Mouse (Mus musculus) embryonic facial prominence, embryonic 13.5 days (tissue): ENCODE data around the gene 9930111J21Rik2. TPM values are rescaled to one million over a fixed set of nuclear protein-coding genes. Genes with fewer than 3 reads are reported as not detected.
A peak's percentile ranks its signal among the peaks of the same experiment; 100 is the strongest.
"Not testable (repeated sequence)": the region's sequence is repeated elsewhere in the genome, so short reads cannot be mapped to it uniquely, and the experiment has no call there.

Experiments
- ATAC-seq: fragments of 200-750 bp; cut with Nextera tagmentation; 2 replicates; pipeline ENCODE4 v1.8.0; 2017; ENCODE audit warnings: low read depth; ENCODE audit not compliant: insufficient number of reproducible peaks, insufficient read depth, low FRiP score, low TSS enrichment
- H3K27ac ChIP-seq: fragments of 300-500 bp; sonication (generic); 2 replicates; pipeline ENCODE4 v1.5.1; 2015; ENCODE audit warnings: moderate library complexity, mild to moderate bottlenecking, inconsistent platforms
- H3K27me3 ChIP-seq: fragments of 300-500 bp; sonication (generic); 2 replicates; pipeline ENCODE4 v1.6.1; 2015; ENCODE audit warnings: mild to moderate bottlenecking, inconsistent platforms
- H3K36me3 ChIP-seq: fragments of 300-500 bp; sonication (generic); 2 replicates; pipeline ENCODE4 v1.6.1; 2015; ENCODE audit warnings: mild to moderate bottlenecking, inconsistent platforms
- H3K4me1 ChIP-seq: fragments of 300-500 bp; sonication (generic); 2 replicates; pipeline ENCODE4 v1.6.1; 2015; ENCODE audit warnings: inconsistent platforms
- H3K4me2 ChIP-seq: fragments of 300-500 bp; sonication (generic); 2 replicates; pipeline ENCODE4 v1.6.1; 2015; ENCODE audit warnings: moderate library complexity, mild to moderate bottlenecking, inconsistent platforms
- H3K4me3 ChIP-seq: fragments of 300-500 bp; sonication (generic); 2 replicates; pipeline ENCODE4 v1.5.1; 2015; ENCODE audit warnings: mild to moderate bottlenecking, inconsistent platforms
- H3K9ac ChIP-seq: fragments of 300-500 bp; sonication (generic); 2 replicates; pipeline ENCODE4 v1.6.1; 2015; ENCODE audit warnings: mild to moderate bottlenecking, inconsistent platforms
- H3K9me3 ChIP-seq: fragments of 300-500 bp; sonication (generic); 2 replicates; pipeline ENCODE4 v1.6.1; 2016; ENCODE audit warnings: inconsistent platforms
- whole genome bisulfite sequencing: fragments of 180-500 bp; shearing (Covaris S2); methylation state at CpG from one replicate; pipeline ENCODE4 v1.1.7; 2015; ENCODE audit warnings: mixed read lengths; 5-methylcytosine and 5-hydroxymethylcytosine counted together
- polyA plus RNA-seq: library from polyadenylated mRNA; unstranded; fragments of >200 nt; fragmentation: Nextera tagmentation; extraction: Ambion mirVana; gene quantifications from 2 replicates; pipeline ENCODE4 v1.2.1, GENCODE M21; 2015

The 9930111J21Rik2 gene
- polyA plus RNA-seq, 1 experiment from 2014 or later = 0.20 TPM

DNA sequence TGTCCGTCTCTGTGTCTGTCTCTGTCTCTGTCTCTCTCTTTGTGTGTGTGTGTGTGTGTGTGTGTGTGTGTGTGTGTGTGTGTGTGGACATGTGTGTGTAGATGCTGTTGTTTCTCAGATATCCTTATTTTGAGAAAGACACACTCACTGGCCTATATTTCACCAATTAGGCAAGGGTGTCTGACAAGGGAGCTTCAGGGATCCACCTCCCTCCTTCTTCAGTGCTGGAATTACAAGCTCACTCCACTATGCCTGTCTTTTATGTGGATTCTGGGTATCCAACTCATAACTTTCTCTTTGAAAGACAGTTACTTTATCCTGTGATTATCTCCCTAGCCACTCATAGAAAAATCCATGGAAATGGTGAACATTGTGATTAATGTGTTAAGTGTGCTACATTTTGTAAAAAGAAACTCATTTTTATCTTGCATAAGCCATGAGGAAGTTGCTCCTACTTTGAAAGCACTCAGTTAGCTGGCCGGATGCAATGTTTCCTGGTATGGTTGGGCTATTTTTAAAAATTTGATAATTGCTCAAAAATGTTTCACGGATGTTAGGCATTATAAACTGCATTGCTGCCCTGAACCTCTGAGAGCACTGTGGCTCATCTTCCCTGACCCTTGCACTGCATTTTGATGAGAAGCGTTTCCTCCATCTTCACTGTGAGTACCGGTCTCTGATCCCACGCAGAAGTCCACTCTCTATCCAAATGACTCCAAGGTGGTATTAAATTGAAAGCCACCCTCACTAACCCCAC lies 25.1 kb upstream of the 9930111J21Rik2 start, which contains the start of gene Ifi47:
Gene Ifi47, plus strand, starts transcription at position 587 of the 757 bp plus-strand sequence.
- not testable (repeated sequence) for H3K36me3 ChIP-seq, H3K27me3 ChIP-seq, H3K4me2 ChIP-seq, H3K27ac ChIP-seq, H3K4me3 ChIP-seq, ATAC-seq, H3K4me1 ChIP-seq, H3K9me3 ChIP-seq, H3K9ac ChIP-seq
- WGBS = 60% methylated on average over 6 of the region's 6 CpGs

DNA sequence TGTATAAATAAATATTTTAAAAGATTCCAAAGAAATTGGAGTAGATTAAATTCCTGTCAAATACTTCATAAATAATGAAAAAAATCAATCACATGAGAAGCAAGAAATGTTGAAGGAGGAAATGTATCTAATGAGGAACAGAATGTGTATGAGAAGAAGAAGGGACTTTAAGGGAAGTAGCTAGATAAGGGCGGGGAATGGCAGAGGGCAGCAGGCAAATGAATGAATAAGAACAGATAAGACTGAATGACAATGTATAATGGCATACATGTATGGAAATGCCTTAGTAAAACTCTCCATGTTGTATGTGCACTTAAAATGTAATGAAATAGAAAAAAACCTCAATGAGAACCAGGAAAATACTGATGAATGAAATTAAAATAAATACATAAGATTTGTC lies 17.3 kb upstream of the 9930111J21Rik2 start:
- Histone ChIP-seq H3K27me3 (no peaks in the 10 kb centered on the region), H3K4me1 (no peaks in the 10 kb centered on the region), H3K36me3 (no peaks in the 10 kb centered on the region), H3K9me3 (no peaks in the 10 kb centered on the region), H3K4me2 (no peak overlapping the region), H3K27ac (no peak overlapping the region), H3K4me3 (no peak overlapping the region), H3K9ac (no peak overlapping the region)
- no peak for ATAC-seq
- 89% methylated on average over 1 of the region's 1 CpGs for WGBS

DNA sequence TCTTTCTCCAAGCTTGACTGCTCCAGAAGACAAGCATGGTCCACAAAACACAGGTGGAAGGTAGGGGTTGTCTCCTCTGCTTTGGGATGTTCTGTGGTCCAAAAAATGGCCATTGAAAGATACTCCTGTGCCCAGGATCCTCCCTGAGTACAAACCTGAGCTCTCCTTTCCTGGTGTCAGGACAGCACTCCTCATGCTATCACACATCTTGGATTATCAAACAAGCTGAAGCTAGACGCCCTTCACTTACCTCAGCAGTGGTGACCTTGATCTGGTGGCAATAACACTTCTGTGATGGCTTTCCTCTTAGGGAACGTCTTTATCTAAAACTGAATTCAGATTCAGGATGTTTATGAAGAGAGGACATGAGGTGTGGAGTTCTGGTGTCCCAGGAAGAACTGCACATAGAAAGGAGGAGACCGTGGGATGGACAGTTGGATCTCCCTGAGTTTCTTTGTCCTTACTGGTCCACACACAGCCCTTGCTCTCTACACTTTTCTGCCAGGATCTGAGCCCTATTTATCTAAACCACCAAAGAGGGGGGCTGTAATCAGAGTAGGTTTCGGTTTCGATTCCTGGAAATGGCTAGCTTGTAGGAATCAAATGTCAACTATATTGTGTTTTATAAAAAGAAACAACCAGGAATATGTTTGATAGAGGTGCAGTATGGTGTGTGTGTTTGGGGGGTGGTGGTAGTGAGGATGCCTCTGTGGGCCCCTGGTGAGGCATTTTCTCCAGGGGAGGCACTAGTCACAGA lies 12.8 kb upstream of the 9930111J21Rik2 start, which contains the start of gene Tgtp2:
Gene Tgtp2, minus strand, starts transcription at position 494 of the 757 bp plus-strand sequence.
- H3K27me3 ChIP-seq, H3K4me1 ChIP-seq: not testable (repeated sequence)

DNA sequence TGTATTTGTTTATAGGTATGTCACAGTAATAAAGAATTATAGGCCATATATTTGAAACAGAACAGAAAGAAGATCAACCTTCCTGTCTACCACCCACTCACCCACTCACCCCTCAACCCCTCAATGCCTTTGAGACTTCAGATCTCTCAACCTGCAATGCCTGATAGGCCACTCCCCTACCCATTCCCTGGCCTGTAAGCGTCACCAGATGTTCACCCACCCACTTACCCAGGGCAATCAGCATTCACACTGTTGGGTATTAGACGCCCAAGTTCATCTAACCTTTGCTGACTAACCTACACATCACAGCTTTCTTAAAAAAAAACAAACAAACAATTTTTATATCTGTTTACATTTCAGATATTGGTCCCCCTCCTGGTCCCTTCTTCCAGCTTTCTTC lies 10.8 kb upstream of the 9930111J21Rik2 start:
- 71% methylated on average over 2 of the region's 2 CpGs for WGBS

More for the DNA sequence above, 12.8 kb upstream of the 9930111J21Rik2 start, which contains the start of gene Tgtp2:
- H3K4me2 ChIP-seq, ATAC-seq, H3K36me3 ChIP-seq, H3K9ac ChIP-seq, H3K27ac ChIP-seq, H3K9me3 ChIP-seq, H3K4me3 ChIP-seq: not testable (repeated sequence)
- WGBS = 69% methylated on average over 5 of the region's 5 CpGs

DNA sequence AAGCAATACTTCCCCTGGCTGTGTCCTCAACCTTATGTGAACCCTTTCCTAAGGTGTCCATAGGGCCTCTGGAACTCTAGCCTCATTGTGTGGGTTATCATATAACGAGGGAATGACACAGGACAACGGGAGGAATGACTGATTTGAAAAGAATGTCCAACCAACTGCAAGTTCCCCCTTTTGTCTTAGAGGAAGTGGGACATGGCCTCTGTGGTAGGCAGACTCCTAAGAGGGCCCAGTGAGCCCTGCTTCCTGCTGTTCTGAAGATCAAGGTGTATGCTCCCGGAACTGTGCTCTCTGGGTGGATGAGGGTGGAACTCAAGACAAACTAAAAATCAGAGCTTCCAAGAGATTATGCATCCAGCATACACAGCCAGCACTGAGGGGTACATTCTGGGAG lies 9.0 kb upstream of the 9930111J21Rik2 start:
- H3K9ac ChIP-seq, H3K36me3 ChIP-seq, H3K27me3 ChIP-seq, H3K4me3 ChIP-seq, H3K4me1 ChIP-seq, ATAC-seq, H3K27ac ChIP-seq, H3K4me2 ChIP-seq, H3K9me3 ChIP-seq: not testable (repeated sequence)
- 65% methylated on average over 2 of the region's 3 CpGs for WGBS

More for the DNA sequence above, 10.8 kb upstream of the 9930111J21Rik2 start:
- not testable (repeated sequence) for H3K27me3 ChIP-seq, H3K9ac ChIP-seq, H3K9me3 ChIP-seq, H3K4me2 ChIP-seq, H3K4me1 ChIP-seq, ATAC-seq, H3K4me3 ChIP-seq, H3K36me3 ChIP-seq, H3K27ac ChIP-seq

DNA sequence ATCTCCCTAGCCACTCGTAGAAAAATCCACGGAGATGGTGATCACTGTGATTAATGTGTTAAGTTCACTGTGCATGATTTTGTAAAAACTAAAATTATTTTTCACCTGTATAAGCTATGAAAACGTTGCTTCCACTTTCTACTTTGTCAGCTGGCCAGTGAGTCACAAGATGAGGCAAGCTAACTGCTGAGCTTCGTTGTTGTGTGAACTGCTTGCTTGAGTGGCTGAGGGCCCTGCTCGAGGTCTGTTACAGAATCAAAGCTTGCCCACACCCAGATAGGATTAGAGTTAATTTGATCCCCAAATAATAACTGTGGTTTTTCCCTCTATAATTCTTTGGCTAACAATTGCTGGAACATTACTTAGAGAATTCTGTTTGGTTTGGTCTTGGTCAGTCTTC lies 852 bp upstream of the 9930111J21Rik2 start:
- not testable (repeated sequence) for H3K27ac ChIP-seq, H3K4me2 ChIP-seq, H3K27me3 ChIP-seq, H3K9me3 ChIP-seq, H3K36me3 ChIP-seq, H3K9ac ChIP-seq, H3K4me1 ChIP-seq, ATAC-seq, H3K4me3 ChIP-seq
- no CpG with 5 or more reads among the region's 5 CpGs for WGBS

DNA sequence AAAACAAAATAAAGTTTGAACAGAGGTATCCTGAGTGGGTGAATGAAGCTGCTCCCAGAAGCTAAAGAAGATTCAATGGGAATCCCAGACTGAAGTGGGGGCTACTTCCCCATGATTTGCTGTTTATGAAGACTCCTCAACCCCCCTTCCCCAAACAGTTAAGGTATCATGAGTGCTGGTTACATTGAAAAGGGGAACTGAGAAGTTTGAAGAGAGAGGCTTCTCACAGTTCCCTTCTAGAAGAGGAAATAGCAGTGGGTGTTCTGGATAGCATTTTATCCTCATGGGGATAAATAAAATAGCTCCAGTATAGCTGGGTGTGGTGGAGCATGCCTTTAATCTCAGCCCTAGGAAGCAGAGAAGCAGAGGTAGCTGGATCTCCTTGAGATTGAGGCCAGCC lies 978 bp downstream of the 9930111J21Rik2 start:
- H3K27me3 ChIP-seq, ATAC-seq, H3K9ac ChIP-seq, H3K36me3 ChIP-seq, H3K4me3 ChIP-seq, H3K9me3 ChIP-seq, H3K4me2 ChIP-seq, H3K4me1 ChIP-seq, H3K27ac ChIP-seq: not testable (repeated sequence)

DNA sequence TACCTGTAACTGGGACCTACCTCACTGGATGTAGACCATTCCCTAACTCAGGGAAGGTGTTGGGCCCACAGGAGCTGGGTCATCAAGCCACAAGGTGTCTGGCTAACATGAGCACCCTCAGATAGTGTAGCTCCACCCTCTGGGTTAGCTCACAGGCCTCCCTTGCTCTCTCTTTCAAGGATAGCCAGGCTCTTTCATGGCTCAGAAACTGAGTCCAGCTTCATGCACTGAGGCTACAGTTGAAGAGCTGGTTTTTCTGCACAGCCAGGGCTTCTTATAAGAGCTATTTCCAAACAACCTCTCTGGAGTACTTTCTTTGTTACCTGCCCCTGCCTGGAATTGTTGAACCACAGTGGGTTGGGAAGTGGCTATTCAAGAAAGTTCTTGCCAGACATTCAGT lies 39.0 kb downstream of the 9930111J21Rik2 start:
- H3K9ac ChIP-seq, H3K4me3 ChIP-seq, H3K27me3 ChIP-seq, ATAC-seq, H3K4me2 ChIP-seq, H3K4me1 ChIP-seq, H3K27ac ChIP-seq, H3K9me3 ChIP-seq, H3K36me3 ChIP-seq: not testable (repeated sequence)

DNA sequence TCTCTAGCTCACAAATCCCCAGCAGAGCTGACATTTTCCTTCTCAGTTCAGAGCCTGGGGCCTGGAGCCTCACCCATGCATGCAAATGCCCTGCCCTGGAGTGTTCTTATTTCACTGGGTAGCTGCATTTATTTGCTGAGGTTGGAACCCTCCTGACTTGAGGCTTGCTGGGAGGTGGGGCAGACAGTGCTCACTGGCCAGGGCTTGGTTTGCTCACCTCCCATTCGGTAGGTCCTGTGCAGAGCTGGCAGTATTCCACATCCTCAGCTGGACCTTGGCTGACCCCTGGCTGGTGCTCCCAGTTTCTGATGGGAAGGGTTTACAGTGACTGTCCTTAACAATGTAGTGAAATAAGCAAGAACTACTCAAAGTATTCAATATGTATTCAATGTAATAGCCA lies 44.3 kb downstream of the 9930111J21Rik2 start:
- WGBS = 54% methylated on average over 1 of the region's 1 CpGs
- not testable (repeated sequence) for H3K4me2 ChIP-seq, H3K36me3 ChIP-seq, H3K4me1 ChIP-seq, H3K9ac ChIP-seq, H3K27ac ChIP-seq, H3K27me3 ChIP-seq, H3K4me3 ChIP-seq, H3K9me3 ChIP-seq
- ATAC-seq = peak; percentile 52; the same call in 1 of the 2 replicates

DNA sequence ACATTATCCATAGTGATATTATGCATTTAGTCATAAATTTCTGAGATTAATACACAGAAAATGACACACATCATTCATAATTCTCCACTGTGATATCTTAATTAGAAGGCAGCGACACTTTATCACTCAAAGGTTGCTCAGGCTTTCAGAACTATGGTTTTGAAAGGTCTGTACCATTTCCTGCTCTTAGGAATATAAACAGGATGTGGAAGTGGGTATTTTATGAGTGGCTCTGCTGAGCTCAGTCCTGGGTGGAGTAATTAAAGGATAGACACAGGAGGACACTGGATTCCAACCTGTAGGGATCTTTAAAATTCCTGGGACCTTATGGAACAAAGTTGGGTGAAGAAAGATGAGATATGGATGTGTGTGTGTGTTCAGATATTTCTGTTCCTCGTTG lies 44.7 kb downstream of the 9930111J21Rik2 start:
- not testable (repeated sequence) for H3K27me3 ChIP-seq, H3K9me3 ChIP-seq, H3K9ac ChIP-seq, H3K4me1 ChIP-seq, H3K4me3 ChIP-seq, ATAC-seq, H3K4me2 ChIP-seq, H3K27ac ChIP-seq, H3K36me3 ChIP-seq
- 75% methylated on average over 2 of the region's 2 CpGs for WGBS

DNA sequence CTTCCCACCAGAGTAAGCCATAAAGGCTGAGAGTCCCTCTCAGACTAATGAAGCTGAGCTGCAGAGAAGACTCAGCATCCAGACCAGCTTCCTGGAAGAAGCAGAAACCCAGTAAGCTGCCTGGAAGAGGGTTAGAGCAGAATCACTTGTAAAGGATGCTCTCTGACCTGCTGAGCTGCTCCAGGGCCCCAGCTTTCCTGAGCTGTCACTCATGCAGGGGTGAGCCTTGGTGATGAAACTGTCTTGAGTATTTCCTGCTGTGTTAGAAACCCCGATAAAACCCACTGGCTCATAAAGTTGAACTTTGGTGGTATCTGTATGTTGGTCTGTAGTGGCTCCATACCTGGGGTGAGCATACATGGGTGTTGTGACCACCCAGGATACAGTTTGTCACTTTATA lies 50.6 kb downstream of the 9930111J21Rik2 start:
- WGBS = 83% methylated on average over 1 of the region's 1 CpGs
- not testable (repeated sequence) for ATAC-seq, H3K36me3 ChIP-seq, H3K9me3 ChIP-seq, H3K27me3 ChIP-seq, H3K4me2 ChIP-seq, H3K27ac ChIP-seq, H3K9ac ChIP-seq, H3K4me3 ChIP-seq, H3K4me1 ChIP-seq

DNA sequence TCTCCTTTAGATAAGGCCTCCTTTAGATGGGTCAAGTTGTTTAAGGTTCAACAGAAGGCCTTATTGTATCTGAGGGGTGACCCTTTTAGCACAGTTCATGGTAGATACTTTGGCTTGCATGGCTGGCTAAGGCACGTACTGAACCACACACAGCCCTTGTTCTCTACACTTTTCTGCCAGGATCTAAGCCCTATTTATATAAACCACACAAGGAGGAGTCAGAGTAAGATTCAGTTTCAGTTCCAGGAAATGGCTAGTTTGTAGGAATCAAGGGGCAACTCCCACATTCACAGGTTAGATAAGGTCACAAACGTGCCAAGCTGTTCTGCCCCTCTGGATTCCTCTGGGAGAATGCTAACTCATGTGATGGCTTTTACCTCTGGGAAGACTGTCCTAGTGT lies 57.0 kb downstream of the 9930111J21Rik2 start, which contains the start of gene Tgtp1:
Gene Tgtp1, minus strand, starts transcription at position 155 of the 400 bp plus-strand sequence.
- H3K36me3 ChIP-seq, H3K9ac ChIP-seq, H3K27me3 ChIP-seq, H3K4me3 ChIP-seq, H3K9me3 ChIP-seq, H3K4me2 ChIP-seq, ATAC-seq, H3K4me1 ChIP-seq: not testable (repeated sequence)
- WGBS = 22% methylated on average over 2 of the region's 2 CpGs
- 0 out of 2 replicates have a peak within 1 kb of the TSS, but pooled peaks have one; percentile 16 for H3K27ac ChIP-seq
